Mouse (Mus musculus) cortical plate, adult 2 months (tissue): Measurements from ENCODE around the gene Tmem262.
A peak's percentile ranks its signal among the peaks of the same experiment; 100 is the strongest.

ENCODE experiments used
- CTCF ChIP-seq: fragments of 200-500 bp; IDR thresholded peaks from 2 replicates; pipeline ENCODE4 v1.5.1; 2011; ENCODE audit warnings: mild to moderate bottlenecking, control low read depth, low read length; ENCODE audit not compliant: insufficient read depth; ENCODE audit errors: extremely low read depth
- POLR2A ChIP-seq: fragments of 200-500 bp; IDR thresholded peaks from 2 replicates; pipeline ENCODE4 v1.6.1; 2011; ENCODE audit warnings: mild to moderate bottlenecking, low read length, control low read depth; ENCODE audit not compliant: insufficient read depth; ENCODE audit errors: extremely low read depth

DNA sequence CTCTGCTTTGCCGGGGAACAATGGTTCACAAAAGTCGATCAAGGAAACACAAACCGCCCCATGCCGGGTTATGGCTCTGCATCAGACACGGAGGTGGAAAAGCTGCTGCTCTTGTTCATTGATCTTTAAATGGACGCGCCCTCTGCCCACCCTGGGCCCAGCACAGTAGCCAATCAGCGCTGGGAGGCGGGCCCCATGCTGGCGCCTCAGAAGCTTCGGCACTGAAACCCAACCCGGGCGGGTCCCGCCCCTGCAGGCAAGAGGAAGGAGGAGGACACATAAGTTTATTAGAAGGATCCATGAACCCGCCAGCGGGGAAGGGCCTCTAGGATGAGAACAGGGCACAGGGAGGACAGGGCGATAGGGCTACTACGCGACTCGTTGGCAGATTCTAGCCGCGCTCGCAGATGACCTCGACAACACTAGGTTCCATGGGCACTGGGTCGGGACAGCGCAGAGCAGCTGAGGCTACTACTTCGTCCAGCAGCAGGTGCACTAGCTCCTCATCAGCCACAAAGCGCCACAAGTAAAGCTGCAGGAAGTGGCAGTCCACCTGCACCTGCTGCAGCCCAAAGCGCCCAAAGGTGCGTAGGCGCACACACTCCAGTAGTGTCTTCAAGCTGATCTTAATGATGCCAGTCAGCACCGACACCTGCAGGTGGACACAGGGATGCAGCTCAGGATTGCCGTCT is 12.0 kb upstream of the Tmem262 start, which contains the start of gene Tm7sf2:
- TF ChIP-seq CTCF (no peak), POLR2A (peak; percentile 50; the same call in 1 of the 2 replicates)
